Mouse (Mus musculus): ENCODE results near the gene Etnk1. TPM values are rescaled to one million over a fixed set of nuclear protein-coding genes. Genes with fewer than 3 reads are reported as not detected.

Gene Etnk1
- 14.5 and 16.4 TPM in 2 replicates for polyA plus RNA-seq (2015; fragmentation: Nextera tagmentation; extraction: Ambion mirVana)

- no peaks in the 10 kb centered on the region for H3K9me3 ChIP-seq (ENCODE audit: control insufficient read depth)
- peak within 1 kb of the TSS; percentile 97 for H3K27ac ChIP-seq (ENCODE audit: low read depth, low read length)
- no peaks in the 10 kb centered on the region for H3K36me3 ChIP-seq (ENCODE audit: control insufficient read depth, insufficient read depth)
- H3K4me2 ChIP-seq (replicated peaks; ENCODE audit: low read depth): peak within 1 kb of the TSS; percentile 95
- no peaks in the 10 kb centered on the region for H3K27me3 ChIP-seq (replicated peaks; ENCODE audit: control insufficient read depth, insufficient read depth, low read length)
- peak within 1 kb of the TSS; percentile 90 for H3K9ac ChIP-seq (ENCODE audit: low read depth, low read length)
- H3K4me3 ChIP-seq (ENCODE audit: low read depth, low read length): peak within 1 kb of the TSS; percentile 89
- H3K4me1 ChIP-seq (replicated peaks; ENCODE audit: control insufficient read depth, insufficient read depth, low read length): peaks cover 3% of the 10 kb centered on the region; the same call in 1 of the 2 replicates
- peak; percentile 94 for ATAC-seq
- peak; percentile 57 for TF ChIP-seq CTCF (IDR thresholded peaks at IDR 0.05; ENCODE audit: low read depth)
- WGBS: under 1% methylated on average over 80 of the region's 81 CpGs
These were observed at the start of gene Etnk1 for GRCm38 (mm10) chr6:143166452-143167357. TSS of gene Etnk1 (plus strand) at chr6:143167221.

GRCm38 (mm10) chr6:143119325-143119724 lies 47.7 kb upstream of the Etnk1 start:
- H3K4me3 ChIP-seq (ENCODE audit: low read depth, low read length): no peak overlapping the region
- no peak for ATAC-seq
- no peaks in the 10 kb centered on the region for H3K27me3 ChIP-seq (replicated peaks; ENCODE audit: control insufficient read depth, insufficient read depth, low read length)
- H3K27ac ChIP-seq (ENCODE audit: low read depth, low read length): no peak overlapping the region
- no peaks in the 10 kb centered on the region for H3K9me3 ChIP-seq (ENCODE audit: control insufficient read depth)
- 90% methylated on average over 6 of the region's 6 CpGs for WGBS
- no peak overlapping the region for H3K9ac ChIP-seq (ENCODE audit: low read depth, low read length)
- no peaks in the 10 kb centered on the region for H3K36me3 ChIP-seq (ENCODE audit: control insufficient read depth, insufficient read depth)
- no peaks in the 10 kb centered on the region for H3K4me1 ChIP-seq (replicated peaks; ENCODE audit: control insufficient read depth, insufficient read depth, low read length)
- no peak for TF ChIP-seq CTCF (IDR thresholded peaks at IDR 0.05; ENCODE audit: low read depth)
- H3K4me2 ChIP-seq (replicated peaks; ENCODE audit: low read depth): no peak overlapping the region

DNA sequence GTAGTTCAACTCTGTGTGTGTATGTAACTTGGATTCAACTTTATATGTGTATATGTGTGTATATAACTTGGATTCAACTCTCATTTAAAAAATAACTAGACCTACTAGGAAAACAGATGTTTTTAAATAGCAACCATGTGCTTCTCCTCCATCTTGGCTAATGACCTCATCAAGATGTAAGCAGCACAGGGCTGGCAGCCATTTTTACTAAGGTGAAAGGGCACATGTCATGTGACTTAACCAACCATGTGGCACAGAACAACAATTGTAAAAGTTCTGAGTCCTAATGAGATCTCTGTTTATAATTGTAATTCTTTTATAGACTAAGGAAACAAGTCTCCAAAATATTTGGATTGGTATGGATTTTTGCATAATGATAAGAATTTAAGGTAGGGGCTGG lies 41.3 kb upstream of the Etnk1 start:
- H3K9me3 ChIP-seq (ENCODE audit: control insufficient read depth): no peaks in the 10 kb centered on the region
- H3K36me3 ChIP-seq (ENCODE audit: control insufficient read depth, insufficient read depth): no peaks in the 10 kb centered on the region
- H3K27me3 ChIP-seq (replicated peaks; ENCODE audit: control insufficient read depth, insufficient read depth, low read length): no peaks in the 10 kb centered on the region
- no peak overlapping the region for H3K27ac ChIP-seq (ENCODE audit: low read depth, low read length)
- H3K4me3 ChIP-seq (ENCODE audit: low read depth, low read length): no peak overlapping the region
- TF ChIP-seq CTCF (IDR thresholded peaks at IDR 0.05; ENCODE audit: low read depth): no peak
- no peak overlapping the region for H3K9ac ChIP-seq (ENCODE audit: low read depth, low read length)
- no peak overlapping the region for H3K4me2 ChIP-seq (replicated peaks; ENCODE audit: low read depth)
- H3K4me1 ChIP-seq (replicated peaks; ENCODE audit: control insufficient read depth, insufficient read depth, low read length): no peaks in the 10 kb centered on the region
- no peak for ATAC-seq

DNA sequence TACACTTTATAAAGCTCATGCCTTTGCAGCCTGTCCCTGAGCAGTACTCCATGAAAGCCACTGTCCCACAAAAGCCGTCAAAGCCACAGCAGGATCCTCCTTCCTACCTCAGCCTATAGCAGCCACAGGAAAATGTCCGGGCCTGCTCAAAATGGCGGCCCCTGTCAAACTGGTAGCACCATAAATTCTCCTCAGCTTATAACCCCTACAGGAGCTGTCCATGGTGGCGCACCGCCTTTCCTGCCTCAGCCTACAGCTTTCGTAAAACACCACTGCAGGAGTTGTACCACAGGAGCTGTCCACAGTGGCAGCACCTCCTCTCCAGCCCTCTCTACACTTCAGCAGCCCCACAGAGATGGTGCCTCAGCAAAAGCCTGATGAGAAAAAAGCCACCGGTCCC lies 37.6 kb upstream of the Etnk1 start:
- H3K27me3 ChIP-seq (replicated peaks; ENCODE audit: control insufficient read depth, insufficient read depth, low read length): no peaks in the 10 kb centered on the region
- H3K4me3 ChIP-seq (ENCODE audit: low read depth, low read length): no peak overlapping the region
- no peak overlapping the region for H3K9ac ChIP-seq (ENCODE audit: low read depth, low read length)
- no peak for ATAC-seq
- H3K4me2 ChIP-seq (replicated peaks; ENCODE audit: low read depth): no peak overlapping the region
- 87% methylated on average over 7 of the region's 7 CpGs for WGBS
- H3K9me3 ChIP-seq (ENCODE audit: control insufficient read depth): no peaks in the 10 kb centered on the region
- no peaks in the 10 kb centered on the region for H3K36me3 ChIP-seq (ENCODE audit: control insufficient read depth, insufficient read depth)
- H3K27ac ChIP-seq (ENCODE audit: low read depth, low read length): no peak overlapping the region
- TF ChIP-seq CTCF (IDR thresholded peaks at IDR 0.05; ENCODE audit: low read depth): no peak
- H3K4me1 ChIP-seq (replicated peaks; ENCODE audit: control insufficient read depth, insufficient read depth, low read length): no peaks in the 10 kb centered on the region

GRCm38 (mm10) chr6:143129952-143130351 lies 37.1 kb upstream of the Etnk1 start:
- Histone ChIP-seq H3K4me2 (replicated peaks; ENCODE audit: low read depth) (no peak overlapping the region), H3K4me1 (replicated peaks; ENCODE audit: control insufficient read depth, insufficient read depth, low read length) (no peaks in the 10 kb centered on the region), H3K27me3 (replicated peaks; ENCODE audit: control insufficient read depth, insufficient read depth, low read length) (no peaks in the 10 kb centered on the region), H3K9ac (ENCODE audit: low read depth, low read length) (no peak overlapping the region), H3K36me3 (ENCODE audit: control insufficient read depth, insufficient read depth) (no peaks in the 10 kb centered on the region), H3K9me3 (ENCODE audit: control insufficient read depth) (no peaks in the 10 kb centered on the region), H3K4me3 (ENCODE audit: low read depth, low read length) (no peak overlapping the region), H3K27ac (ENCODE audit: low read depth, low read length) (no peak overlapping the region)
- no peak for ATAC-seq
- 91% methylated on average over 3 of the region's 3 CpGs for WGBS
- TF ChIP-seq CTCF (IDR thresholded peaks at IDR 0.05; ENCODE audit: low read depth): no peak

DNA sequence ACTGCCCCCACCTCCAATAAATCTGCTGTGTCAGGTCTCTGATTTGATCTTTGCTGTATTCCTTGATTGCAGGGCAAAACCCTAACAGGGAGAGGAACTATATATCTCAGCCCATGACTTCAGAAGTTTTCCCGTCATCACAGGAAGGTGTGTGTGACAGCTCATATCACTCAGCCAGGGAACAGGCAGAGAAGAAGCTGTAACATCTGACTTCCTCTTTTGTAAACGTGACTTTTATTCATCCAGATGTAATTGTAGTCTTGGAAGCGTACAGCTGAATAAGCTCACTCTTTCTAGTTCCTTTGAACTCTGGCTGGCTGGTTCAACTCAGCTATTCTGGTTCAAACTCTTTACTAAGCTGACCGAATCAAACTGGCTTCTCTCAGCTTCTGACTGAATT lies 36.6 kb upstream of the Etnk1 start:
- H3K4me3 ChIP-seq (ENCODE audit: low read depth, low read length): no peak overlapping the region
- H3K4me1 ChIP-seq (replicated peaks; ENCODE audit: control insufficient read depth, insufficient read depth, low read length): no peaks in the 10 kb centered on the region
- H3K9me3 ChIP-seq (ENCODE audit: control insufficient read depth): no peaks in the 10 kb centered on the region
- no peak overlapping the region for H3K27ac ChIP-seq (ENCODE audit: low read depth, low read length)
- ATAC-seq: no peak
- no peaks in the 10 kb centered on the region for H3K27me3 ChIP-seq (replicated peaks; ENCODE audit: control insufficient read depth, insufficient read depth, low read length)
- 79% methylated on average over 4 of the region's 4 CpGs for WGBS
- no peak overlapping the region for H3K4me2 ChIP-seq (replicated peaks; ENCODE audit: low read depth)
- no peak overlapping the region for H3K9ac ChIP-seq (ENCODE audit: low read depth, low read length)
- no peak for TF ChIP-seq CTCF (IDR thresholded peaks at IDR 0.05; ENCODE audit: low read depth)
- no peaks in the 10 kb centered on the region for H3K36me3 ChIP-seq (ENCODE audit: control insufficient read depth, insufficient read depth)
